26 mouse cellular contexts compared by ENCODE assay signal in genomic region chr8:122036325-122036724, GRCm38 (mm10).
DNase-seq lines count a peak whose midpoint lies in the region; ATAC-seq and TF ChIP-seq lines count a peak whose summit lies in the region.
"Had no signal": no experiment of that assay in that cellular context is flagged by ENCODE, and none has a peak within 500 bp of the region (broad histone marks: within the 10 kb centered on the region; RNA-seq: fewer than 3 reads in every experiment).

No protein-coding gene starts in this region.

- H3K4me3 ChIP-seq in embryonic facial prominence, embryonic 14.5 days (ENCODE audit: low read depth, low read length): no peak overlapping the region
- no peak overlapping the region for H3K4me3 ChIP-seq in embryonic facial prominence, embryonic 10.5 days
- no peak overlapping the region for H3K4me3 ChIP-seq in heart, embryonic 13.5 days
- no peak overlapping the region for H3K4me3 ChIP-seq in C2C12 (ENCODE audit: insufficient read depth, poor library complexity, severe bottlenecking)
- no peak overlapping the region for H3K4me3 ChIP-seq in limb, embryonic 13.5 days
- no peak overlapping the region for H3K4me3 ChIP-seq in layer of hippocampus, adult 2 months
- H3K4me3 ChIP-seq: forebrain, embryonic 15.5 days; midbrain, embryonic 13.5 days had no signal

- no peaks in the 10 kb centered on the region for H3K79me2 ChIP-seq in C2C12 (ENCODE audit: control insufficient read depth, insufficient read depth)

- H3K4me2 ChIP-seq in embryonic facial prominence, embryonic 14.5 days (ENCODE audit: low read depth, low read length): no peak overlapping the region
- H3K4me2 ChIP-seq in heart, embryonic 13.5 days: no peak overlapping the region
- H3K4me2 ChIP-seq in limb, embryonic 13.5 days (replicated peaks): no peak overlapping the region
- H3K4me2 ChIP-seq: forebrain, embryonic 15.5 days; hindbrain, embryonic 14.5 days; midbrain, embryonic 13.5 days had no signal

- intact Hi-C loops in heart, postnatal 14 days (cut with DNase I): no loop called here

- no peak overlapping the region for H3K9ac ChIP-seq in embryonic facial prominence, embryonic 14.5 days (ENCODE audit: low read depth, low read length)
- H3K9ac ChIP-seq in heart, embryonic 13.5 days: 0 out of 2 replicates have a peak overlapping the region, but pooled peaks have one; percentile 28
- no peak overlapping the region for H3K9ac ChIP-seq in limb, embryonic 13.5 days
- H3K9ac ChIP-seq: forebrain, embryonic 15.5 days; hindbrain, embryonic 14.5 days; liver, embryonic 14.5 days; midbrain, embryonic 13.5 days had no signal

- H3K4me1 ChIP-seq in embryonic facial prominence, embryonic 14.5 days (ENCODE audit: control insufficient read depth, insufficient read depth, low read length): no peaks in the 10 kb centered on the region; the same call in 1 of the 2 replicates
- peaks cover 34% of the 10 kb centered on the region for H3K4me1 ChIP-seq in embryonic facial prominence, embryonic 10.5 days
- peaks cover 55% of the 10 kb centered on the region for H3K4me1 ChIP-seq in heart, embryonic 13.5 days
- H3K4me1 ChIP-seq in limb, embryonic 13.5 days: peaks cover 40% of the 10 kb centered on the region
- H3K4me1 ChIP-seq: forebrain, embryonic 15.5 days had no signal

- ATAC-seq in embryonic facial prominence, embryonic 14.5 days (ENCODE audit: low read depth): peak; percentile 79
- ATAC-seq in heart, embryonic 13.5 days (ENCODE audit: extremely low read depth, insufficient number of reproducible peaks, low FRiP score, low TSS enrichment): no peak
- peak; percentile 73 for ATAC-seq in limb, embryonic 13.5 days (ENCODE audit: low FRiP score, low read depth)
- ATAC-seq: forebrain, embryonic 15.5 days; intestine, postnatal 0 days; midbrain, embryonic 13.5 days; Patski had no signal

- DNase-seq in embryonic facial prominence, embryonic 14.5 days (ENCODE audit: low spot score): peak; percentile 76
- no peak for DNase-seq in embryonic facial prominence, embryonic 10.5 days (ENCODE audit: low spot score)
- DNase-seq in heart, postnatal 14 days: no peak
- DNase-seq in cerebellum, postnatal 36 days: no peak
- no peak for DNase-seq in layer of hippocampus, adult 2 months (ENCODE audit: low spot score in 2 of 2)
- DNase-seq: adrenal gland, postnatal 25 days; cerebellum, adult 11-12 months; cerebellum, adult 9-11 months; kidney, adult 9 months; kidney, postnatal 10 days; liver; lung, adult 2 months; lung, postnatal 10 days; thymus, adult 2 months; thymus, postnatal 36 days had no signal

- no peak for TF ChIP-seq CTCF in C2C12 (IDR thresholded peaks at IDR 0.05; ENCODE audit: control insufficient read depth, insufficient read depth, insufficient read length)
- no peak for TF ChIP-seq CTCF in layer of hippocampus, adult 2 months (conservative IDR thresholded peaks at IDR 0.05)

- H3ac ChIP-seq in C2C12 (ENCODE audit: control insufficient read depth, insufficient read length, low read depth): no peak overlapping the region

- H3K36me3 ChIP-seq in embryonic facial prominence, embryonic 14.5 days (ENCODE audit: control insufficient read depth, insufficient read depth, low read length): no peaks in the 10 kb centered on the region
- no peaks in the 10 kb centered on the region for H3K36me3 ChIP-seq in embryonic facial prominence, embryonic 10.5 days (replicated peaks)
- H3K36me3 ChIP-seq in heart, embryonic 13.5 days: no peaks in the 10 kb centered on the region
- H3K36me3 ChIP-seq in C2C12 (ENCODE audit: control insufficient read depth, insufficient read depth): no peaks in the 10 kb centered on the region
- no peaks in the 10 kb centered on the region for H3K36me3 ChIP-seq in limb, embryonic 13.5 days
- H3K36me3 ChIP-seq: forebrain, embryonic 15.5 days; G1E; midbrain, embryonic 13.5 days had no signal

- no peak overlapping the region for H3K27ac ChIP-seq in embryonic facial prominence, embryonic 14.5 days (replicated peaks; ENCODE audit: low read depth, low read length)
- H3K27ac ChIP-seq in embryonic facial prominence, embryonic 10.5 days (replicated peaks): no peak overlapping the region
- peak overlapping the region; percentile 59 for H3K27ac ChIP-seq in heart, embryonic 13.5 days (replicated peaks)
- H3K27ac ChIP-seq in limb, embryonic 13.5 days: 0 out of 2 replicates have a peak overlapping the region, but pooled peaks have one; percentile 53
- no peak overlapping the region for H3K27ac ChIP-seq in layer of hippocampus, adult 2 months
- H3K27ac ChIP-seq: forebrain, embryonic 15.5 days; hindbrain, embryonic 14.5 days; liver, embryonic 14.5 days; macrophage; midbrain, embryonic 13.5 days had no signal

- no peaks in the 10 kb centered on the region for H3K79me3 ChIP-seq in C2C12 (ENCODE audit: low read depth)

- WGBS in embryonic facial prominence, embryonic 14.5 days: 65% methylated on average over 6 of the region's 6 CpGs
- 87% methylated on average over 6 of the region's 6 CpGs for WGBS in embryonic facial prominence, embryonic 10.5 days
- 44% methylated on average over 6 of the region's 6 CpGs for WGBS in heart, embryonic 13.5 days
- WGBS in limb, embryonic 13.5 days: 75% methylated on average over 6 of the region's 6 CpGs

- H3K9me3 ChIP-seq in embryonic facial prominence, embryonic 14.5 days (ENCODE audit: control insufficient read depth, low read length): no peaks in the 10 kb centered on the region
- H3K9me3 ChIP-seq in embryonic facial prominence, embryonic 10.5 days: no peaks in the 10 kb centered on the region
- no peaks in the 10 kb centered on the region for H3K9me3 ChIP-seq in heart, embryonic 13.5 days
- no peaks in the 10 kb centered on the region for H3K9me3 ChIP-seq in limb, embryonic 13.5 days
- H3K9me3 ChIP-seq: forebrain, embryonic 15.5 days; G1E; midbrain, embryonic 13.5 days had no signal

- H3K27me3 ChIP-seq in embryonic facial prominence, embryonic 14.5 days (replicated peaks; ENCODE audit: control insufficient read depth, insufficient read depth, low read length): no peaks in the 10 kb centered on the region
- no peaks in the 10 kb centered on the region for H3K27me3 ChIP-seq in embryonic facial prominence, embryonic 10.5 days (replicated peaks; ENCODE audit: low read depth, poor library complexity, severe bottlenecking)
- H3K27me3 ChIP-seq in heart, embryonic 13.5 days (replicated peaks): no peaks in the 10 kb centered on the region; the same call in 1 of the 2 replicates
- no peaks in the 10 kb centered on the region for H3K27me3 ChIP-seq in C2C12 (ENCODE audit: control insufficient read depth, insufficient read depth, insufficient read length)
- no peaks in the 10 kb centered on the region for H3K27me3 ChIP-seq in limb, embryonic 13.5 days
- H3K27me3 ChIP-seq: forebrain, embryonic 15.5 days; midbrain, embryonic 13.5 days; Patski had no signal

TF ChIP-seq in C2C12, 6 proteins besides CTCF, POLR2A, EP300 and RAD21:
- TF ChIP-seq USF1 (IDR thresholded peaks at IDR 0.05; ENCODE audit: low read depth) (no peak), MYOD1 (IDR thresholded peaks at IDR 0.05; ENCODE audit: control insufficient read depth, insufficient read length, low read depth) (peak; percentile 87)

Comparison
In these comparisons a context has a peak if more than half of its experiments do, and no peak if none do; other contexts are left out.
1. H3K27ac ChIP-seq: peak in heart, embryonic 13.5 days (single experiment) and limb, embryonic 13.5 days (single experiment); none in embryonic facial prominence, embryonic 14.5 days (single experiment), embryonic facial prominence, embryonic 10.5 days (single experiment) and layer of hippocampus, adult 2 months (single experiment).